In genomic region chr17:36271586-36272256, GRCm38 (mm10) we compare ENCODE assay signal across 8 mouse cellular contexts. TPM values are rescaled to one million over a fixed set of nuclear protein-coding genes. Genes with fewer than 3 reads are reported as not detected.
DNase-seq lines count a peak whose midpoint lies in the region; ATAC-seq lines count a peak whose summit lies in the region.

Gene Trim39 (minus strand): TSS chr17:36272247.

- peaks cover 26% of the 10 kb centered on the region for H3K4me1 ChIP-seq in liver, embryonic 16.5 days (ENCODE audit: control insufficient read depth, low read depth, low read length)
- peaks cover 24% of the 10 kb centered on the region for H3K4me1 ChIP-seq in neural tube, embryonic 14.5 days (ENCODE audit: control insufficient read depth, insufficient read depth, low read length)

- DNase-seq in adipocyte (ENCODE audit: low spot score), result peak; percentile 87
- DNase-seq in embryo, embryonic 11.5 days (ENCODE audit: low read depth, low spot score), result peak; percentile 65
- DNase-seq in heart, adult 9 months (ENCODE audit: low spot score in 2 of 2), result peak; percentile 90 to 91
- DNase-seq in large intestine, adult 2 months (ENCODE audit: low read depth, low spot score), result peak; percentile 51
- peak; percentile 75 for DNase-seq in urinary bladder, postnatal 14 days (ENCODE audit: low spot score)

- peak within 1 kb of the TSS; percentile 92 for H3K4me3 ChIP-seq in liver, embryonic 16.5 days (ENCODE audit: low read depth, low read length)
- H3K4me3 ChIP-seq in neural tube, embryonic 14.5 days (ENCODE audit: low read depth, low read length), result peak within 1 kb of the TSS; percentile 94

- no peaks in the 10 kb centered on the region for H3K9me3 ChIP-seq in liver, embryonic 16.5 days (replicated peaks; ENCODE audit: control insufficient read depth, low read length)
- H3K9me3 ChIP-seq in neural tube, embryonic 14.5 days (ENCODE audit: control insufficient read depth, low read length), result no peaks in the 10 kb centered on the region

- H3K9ac ChIP-seq in liver, embryonic 16.5 days (ENCODE audit: low read depth, low read length), result peak within 1 kb of the TSS; percentile 94
- H3K9ac ChIP-seq in neural tube, embryonic 14.5 days (replicated peaks; ENCODE audit: low read depth, low read length), result peak within 1 kb of the TSS; percentile 91

- no peaks in the 10 kb centered on the region for H3K27me3 ChIP-seq in liver, embryonic 16.5 days (ENCODE audit: control insufficient read depth, insufficient read depth, low read depth, low read length)
- H3K27me3 ChIP-seq in neural tube, embryonic 14.5 days (ENCODE audit: control insufficient read depth, insufficient read depth, low read length), result no peaks in the 10 kb centered on the region

- peak; percentile 87 for ATAC-seq in CD4-positive, CD25-positive, alpha-beta regulatory T cell, adult 4 months
- ATAC-seq in liver, embryonic 16.5 days (ENCODE audit: low read depth), result peak; percentile 78
- peak; percentile 85 for ATAC-seq in neural tube, embryonic 14.5 days (ENCODE audit: low read depth)

- WGBS in large intestine, adult 2 months, result under 1% methylated on average over 43 of the region's 43 CpGs
- WGBS in liver, embryonic 16.5 days (ENCODE audit: insufficient replicate concordance), result 1% methylated on average over 43 of the region's 43 CpGs
- 2% methylated on average over 43 of the region's 43 CpGs for WGBS in neural tube, embryonic 14.5 days

- H3K36me3 ChIP-seq in liver, embryonic 16.5 days (ENCODE audit: control insufficient read depth, insufficient read depth), result peaks cover 6% of the 10 kb centered on the region
- peaks cover 17% of the 10 kb centered on the region; the same call in 1 of the 2 replicates for H3K36me3 ChIP-seq in neural tube, embryonic 14.5 days (ENCODE audit: control insufficient read depth, insufficient read depth, low read length)

- H3K4me2 ChIP-seq in liver, embryonic 16.5 days (ENCODE audit: low read depth, low read length), result peak within 1 kb of the TSS; percentile 96
- H3K4me2 ChIP-seq in neural tube, embryonic 14.5 days (ENCODE audit: low read depth, low read length), result peak within 1 kb of the TSS; percentile 58

- H3K27ac ChIP-seq in liver, embryonic 16.5 days (ENCODE audit: low read length), result peak within 1 kb of the TSS; percentile 85
- H3K27ac ChIP-seq in neural tube, embryonic 14.5 days (ENCODE audit: low read depth, low read length), result peak within 1 kb of the TSS; percentile 97

RNA-seq across cellular contexts. Expression of gene Trim39, which starts in this region (rescaled TPM):
- 10 to 100 TPM; 17.2 to 25.9 TPM for polyA plus RNA-seq in CD4-positive, CD25-positive, alpha-beta regulatory T cell, adult 4 months (2017; shearing (Covaris generic))
- 7.9 and 12.3 TPM in 2 replicates for polyA plus RNA-seq in large intestine, adult 2 months (2012; rRNA removed)
- 4.6 and 5.0 TPM in 2 replicates for polyA plus RNA-seq in liver, embryonic 16.5 days (2015; fragmentation: Nextera tagmentation; extraction: Ambion mirVana)
- polyA plus RNA-seq in neural tube, embryonic 14.5 days (2014; fragmentation: Nextera tagmentation; extraction: Ambion mirVana), result 22.3 and 26.9 TPM in 2 replicates

Comparison
In these comparisons a context has a peak if more than half of its experiments do, and no peak if none do; other contexts are left out.
1. Peak in every context shown above with its lines: DNase-seq, ATAC-seq, H3K4me3 ChIP-seq and H3K27ac ChIP-seq.